Mouse (Mus musculus): ENCODE measurements around the gene Yars. TPM values are rescaled to one million over a fixed set of nuclear protein-coding genes. Genes with fewer than 3 reads are reported as not detected.

The Yars gene
- polyA plus RNA-seq, 1 experiment from 2014 or later = 102 TPM

DNA sequence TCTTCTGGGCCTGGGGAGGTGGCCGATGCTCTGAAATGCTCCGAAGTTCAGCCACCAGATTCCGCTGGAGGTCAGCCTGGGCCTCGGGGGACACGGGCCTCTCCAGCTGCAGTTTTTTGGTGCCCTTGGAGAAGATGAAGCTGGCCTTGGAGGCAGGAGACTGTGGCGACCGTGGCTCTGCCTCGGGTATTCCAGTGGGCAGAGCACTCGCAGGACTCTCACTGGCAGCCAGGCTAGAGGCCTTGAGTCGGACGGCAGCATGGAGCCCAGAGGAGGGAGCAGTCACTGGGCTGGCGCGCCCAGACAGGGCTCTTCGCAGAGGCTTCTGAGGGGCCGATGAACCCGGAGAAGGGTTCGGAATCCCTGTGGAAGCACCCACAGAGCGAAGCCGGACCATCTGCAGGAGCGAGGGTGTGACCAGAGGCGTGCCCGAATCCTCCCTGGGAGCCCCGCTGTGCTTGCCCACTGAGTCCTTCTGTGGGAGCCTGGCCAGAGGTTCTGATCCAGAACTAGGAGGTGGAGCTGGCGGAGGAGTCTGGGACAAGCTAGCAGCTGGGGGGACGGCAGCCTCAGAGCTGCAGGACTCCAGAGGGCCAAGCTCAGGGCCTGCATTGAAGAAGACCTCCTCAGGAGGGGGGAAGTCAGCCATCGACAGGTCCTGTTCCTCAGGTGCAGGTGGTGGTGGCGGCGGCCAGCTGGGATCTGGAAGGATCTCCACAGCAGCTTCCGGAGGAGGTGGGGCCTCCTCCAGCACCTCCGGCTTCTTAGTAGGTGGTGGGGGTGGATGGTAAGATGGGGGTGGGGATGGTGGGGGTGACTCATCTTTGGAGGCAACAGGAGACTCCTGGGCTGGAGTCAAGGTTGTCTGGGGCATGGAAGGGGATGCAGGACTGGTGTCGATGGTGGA lies 32.7 kb downstream of the Yars start:
- ATAC-seq (ENCODE audit: low FRiP score) (no peak), DNase-seq (ENCODE audit: low spot score) (no peak)
- no peak overlapping the region for H3K4me2 ChIP-seq (replicated peaks; ENCODE audit: low read depth, low read length)
- H3K9ac ChIP-seq (ENCODE audit: low read depth, low read length) = no peak overlapping the region
- WGBS = 60% methylated on average over 31 of the region's 31 CpGs
- H3K4me1 ChIP-seq (replicated peaks; ENCODE audit: control insufficient read depth, insufficient read depth, low read length) = peaks cover 20% of the 10 kb centered on the region
- H3K4me3 ChIP-seq (ENCODE audit: low read depth, low read length) = no peak overlapping the region
- no peaks in the 10 kb centered on the region for H3K9me3 ChIP-seq (ENCODE audit: control insufficient read depth, low read length)
- H3K36me3 ChIP-seq (ENCODE audit: control insufficient read depth, insufficient read depth, low read length) = peaks cover 9% of the 10 kb centered on the region; the same call in 1 of the 2 replicates
- peaks cover 4% of the 10 kb centered on the region; the same call in 1 of the 2 replicates for H3K27me3 ChIP-seq (ENCODE audit: control insufficient read depth, insufficient read depth, low read length)
- no peak overlapping the region for H3K27ac ChIP-seq (ENCODE audit: low read depth, low read length)

DNA sequence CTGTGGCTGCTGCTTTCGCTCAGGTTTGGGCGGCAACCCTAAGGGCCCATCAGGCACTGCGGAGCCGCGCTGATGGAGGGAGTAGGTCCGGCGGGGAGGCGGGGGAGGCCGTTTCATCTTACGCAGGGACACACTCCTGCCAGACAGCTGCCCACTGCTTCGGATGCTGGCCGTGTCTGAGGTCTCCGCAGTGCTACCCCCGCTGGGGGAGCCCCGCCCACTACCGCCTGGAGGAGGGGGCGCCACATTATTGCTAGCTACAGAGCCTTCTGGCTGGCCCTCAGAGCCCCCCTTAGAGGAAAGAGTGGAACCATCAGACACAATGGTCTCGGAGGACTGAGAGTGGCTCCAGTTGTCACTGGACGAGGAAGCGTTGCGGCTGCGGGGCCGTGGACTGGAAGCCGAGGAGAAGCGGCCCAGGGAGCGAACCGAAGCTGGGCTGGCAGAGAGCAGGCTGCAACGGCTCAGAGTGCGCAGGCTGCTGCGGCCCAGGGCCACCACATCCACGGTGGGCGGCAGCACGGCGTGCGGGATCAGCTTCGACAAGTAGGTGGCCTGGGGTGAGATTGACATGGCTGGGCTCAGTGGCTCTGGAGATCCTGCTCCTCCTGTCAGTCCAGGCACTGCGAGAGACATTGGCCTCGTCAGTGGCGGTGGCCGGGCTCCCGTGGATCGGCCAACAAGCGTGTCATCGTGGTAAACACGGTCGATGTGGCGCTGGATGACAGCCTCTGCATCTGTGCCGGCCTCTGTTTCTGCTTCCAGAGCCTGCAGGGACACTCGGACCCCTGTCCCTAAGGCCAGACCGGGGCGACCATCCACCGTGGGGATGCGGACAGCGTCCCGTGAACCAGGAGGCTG lies 34.1 kb downstream of the Yars start:
- H3K27ac ChIP-seq (ENCODE audit: low read depth, low read length) = peak overlapping the region; percentile 51
- 22% methylated on average over 54 of the region's 55 CpGs for WGBS
- H3K9me3 ChIP-seq (ENCODE audit: control insufficient read depth, low read length) = no peaks in the 10 kb centered on the region
- H3K4me1 ChIP-seq (replicated peaks; ENCODE audit: control insufficient read depth, insufficient read depth, low read length) = peaks cover 29% of the 10 kb centered on the region
- peaks cover 6% of the 10 kb centered on the region; the same call in 1 of the 2 replicates for H3K36me3 ChIP-seq (ENCODE audit: control insufficient read depth, insufficient read depth, low read length)
- H3K4me2 ChIP-seq (replicated peaks; ENCODE audit: low read depth, low read length) = peak overlapping the region; percentile 63
- DNase-seq (ENCODE audit: low spot score) (peak; percentile 63), ATAC-seq (ENCODE audit: low FRiP score) (peak; percentile 73)
- peak overlapping the region; percentile 22 for H3K4me3 ChIP-seq (ENCODE audit: low read depth, low read length)
- peaks cover 4% of the 10 kb centered on the region; the same call in 1 of the 2 replicates for H3K27me3 ChIP-seq (ENCODE audit: control insufficient read depth, insufficient read depth, low read length)
- H3K9ac ChIP-seq (ENCODE audit: low read depth, low read length) = peak overlapping the region; percentile 52

- Histone ChIP-seq H3K9ac (ENCODE audit: low read depth, low read length) (no peak overlapping the region), H3K9me3 (ENCODE audit: control insufficient read depth, low read length) (no peaks in the 10 kb centered on the region), H3K27me3 (ENCODE audit: control insufficient read depth, insufficient read depth, low read length) (peaks cover 4% of the 10 kb centered on the region; the same call in 1 of the 2 replicates), H3K36me3 (ENCODE audit: control insufficient read depth, insufficient read depth, low read length) (no peaks in the 10 kb centered on the region), H3K4me1 (replicated peaks; ENCODE audit: control insufficient read depth, insufficient read depth, low read length) (peaks cover 29% of the 10 kb centered on the region), H3K27ac (ENCODE audit: low read depth, low read length) (no peak overlapping the region), H3K4me3 (ENCODE audit: low read depth, low read length) (no peak overlapping the region), H3K4me2 (replicated peaks; ENCODE audit: low read depth, low read length) (no peak overlapping the region)
- DNase-seq (ENCODE audit: low spot score) (no peak), ATAC-seq (ENCODE audit: low FRiP score) (no peak)
- 96% methylated on average over 12 of the region's 12 CpGs for WGBS
Observed at GRCm38 (mm10) chr4:129225315-129225714, 35.8 kb downstream of the Yars start.

- H3K27me3 ChIP-seq (ENCODE audit: control insufficient read depth, insufficient read depth, low read length) = peaks cover 4% of the 10 kb centered on the region; the same call in 1 of the 2 replicates
- peak overlapping the region; percentile 35; the same call in 1 of the 2 replicates for H3K4me3 ChIP-seq (ENCODE audit: low read depth, low read length)
- no peaks in the 10 kb centered on the region for H3K9me3 ChIP-seq (ENCODE audit: control insufficient read depth, low read length)
- peak overlapping the region; percentile 70; the same call in 1 of the 2 replicates for H3K9ac ChIP-seq (ENCODE audit: low read depth, low read length)
- H3K36me3 ChIP-seq (ENCODE audit: control insufficient read depth, insufficient read depth, low read length) = no peaks in the 10 kb centered on the region
- H3K4me1 ChIP-seq (replicated peaks; ENCODE audit: control insufficient read depth, insufficient read depth, low read length) = peaks cover 29% of the 10 kb centered on the region
- peak overlapping the region; percentile 40 for H3K4me2 ChIP-seq (replicated peaks; ENCODE audit: low read depth, low read length)
- DNase-seq (ENCODE audit: low spot score) (peak; percentile 22), ATAC-seq (ENCODE audit: low FRiP score) (no peak)
- WGBS = 38% methylated on average over 5 of the region's 5 CpGs
- no peak overlapping the region for H3K27ac ChIP-seq (ENCODE audit: low read depth, low read length)
Observed at GRCm38 (mm10) chr4:129226441-129226963, 36.9 kb downstream of the Yars start.

GRCm38 (mm10) chr4:129227170-129227984 lies 37.8 kb downstream of the Yars start:
- H3K27ac ChIP-seq (ENCODE audit: low read depth, low read length) = peak overlapping the region; percentile 52
- no peaks in the 10 kb centered on the region for H3K9me3 ChIP-seq (ENCODE audit: control insufficient read depth, low read length)
- H3K27me3 ChIP-seq (ENCODE audit: control insufficient read depth, insufficient read depth, low read length) = peaks cover 4% of the 10 kb centered on the region; the same call in 1 of the 2 replicates
- peaks cover 29% of the 10 kb centered on the region for H3K4me1 ChIP-seq (replicated peaks; ENCODE audit: control insufficient read depth, insufficient read depth, low read length)
- H3K4me2 ChIP-seq (replicated peaks; ENCODE audit: low read depth, low read length) = peak overlapping the region; percentile 40
- DNase-seq (ENCODE audit: low spot score) = no peak
- ATAC-seq (ENCODE audit: low FRiP score) = no peak
- H3K9ac ChIP-seq (ENCODE audit: low read depth, low read length) = peak overlapping the region; percentile 70
- H3K4me3 ChIP-seq (ENCODE audit: low read depth, low read length) = peak overlapping the region; percentile 35
- H3K36me3 ChIP-seq (ENCODE audit: control insufficient read depth, insufficient read depth, low read length) = no peaks in the 10 kb centered on the region
- WGBS = 10% methylated on average over 22 of the region's 22 CpGs

DNA sequence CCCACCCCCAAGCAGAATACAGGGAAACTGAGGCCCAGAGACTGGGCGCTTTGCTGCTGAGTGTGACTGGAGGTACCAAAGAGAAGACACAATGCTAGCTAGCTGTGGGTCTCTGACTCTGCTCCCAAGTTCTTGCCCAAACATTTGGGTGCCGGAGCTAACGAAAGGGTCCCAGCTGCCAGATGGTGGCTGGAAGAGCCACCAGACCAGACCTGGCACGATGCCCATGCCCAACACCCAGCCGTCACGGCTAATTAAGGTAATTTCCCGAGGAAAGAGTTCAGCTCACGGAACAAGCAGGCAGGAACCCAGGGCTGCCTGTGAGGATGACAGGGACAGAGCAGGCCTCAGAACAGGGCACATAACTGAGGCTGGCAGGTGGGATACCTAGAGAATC lies 38.4 kb downstream of the Yars start:
- DNase-seq (ENCODE audit: low spot score) = no peak
- peak overlapping the region; percentile 35 for H3K4me3 ChIP-seq (ENCODE audit: low read depth, low read length)
- peaks cover 27% of the 10 kb centered on the region for H3K4me1 ChIP-seq (replicated peaks; ENCODE audit: control insufficient read depth, insufficient read depth, low read length)
- H3K27me3 ChIP-seq (ENCODE audit: control insufficient read depth, insufficient read depth, low read length) = peaks cover 4% of the 10 kb centered on the region; the same call in 1 of the 2 replicates
- no peak for ATAC-seq (ENCODE audit: low FRiP score)
- H3K9me3 ChIP-seq (ENCODE audit: control insufficient read depth, low read length) = no peaks in the 10 kb centered on the region
- peak overlapping the region; percentile 70 for H3K9ac ChIP-seq (ENCODE audit: low read depth, low read length)
- WGBS = 34% methylated on average over 8 of the region's 8 CpGs
- H3K27ac ChIP-seq (ENCODE audit: low read depth, low read length) = no peak overlapping the region
- no peaks in the 10 kb centered on the region for H3K36me3 ChIP-seq (ENCODE audit: control insufficient read depth, insufficient read depth, low read length)
- peak overlapping the region; percentile 40; the same call in 1 of the 2 replicates for H3K4me2 ChIP-seq (replicated peaks; ENCODE audit: low read depth, low read length)

DNA sequence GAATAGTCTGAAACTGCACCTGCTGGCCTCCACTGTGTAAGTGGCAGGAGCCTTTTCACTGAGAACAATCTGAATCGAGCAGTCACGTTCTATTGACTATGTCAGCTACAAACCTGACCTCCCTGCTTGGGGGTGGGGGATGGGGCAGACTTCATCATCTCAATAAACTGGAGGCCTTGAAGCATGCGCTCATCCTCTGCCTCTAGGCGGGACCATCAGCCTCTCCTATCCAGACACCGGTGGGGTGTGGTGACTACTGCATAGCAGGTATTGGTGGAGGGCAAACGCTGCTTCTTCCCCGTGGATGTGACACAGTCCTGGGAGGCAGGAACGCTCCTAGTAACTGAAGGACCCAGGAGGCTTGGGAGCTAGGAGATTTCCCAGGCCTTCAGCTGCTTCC lies 41.4 kb downstream of the Yars start:
- Histone ChIP-seq H3K27me3 (ENCODE audit: control insufficient read depth, insufficient read depth, low read length) (peaks cover 2% of the 10 kb centered on the region; the same call in 1 of the 2 replicates), H3K4me3 (ENCODE audit: low read depth, low read length) (no peak overlapping the region), H3K36me3 (ENCODE audit: control insufficient read depth, insufficient read depth, low read length) (no peaks in the 10 kb centered on the region), H3K27ac (ENCODE audit: low read depth, low read length) (no peak overlapping the region), H3K9ac (ENCODE audit: low read depth, low read length) (no peak overlapping the region), H3K4me1 (replicated peaks; ENCODE audit: control insufficient read depth, insufficient read depth, low read length) (peaks cover 19% of the 10 kb centered on the region), H3K9me3 (ENCODE audit: control insufficient read depth, low read length) (no peaks in the 10 kb centered on the region), H3K4me2 (replicated peaks; ENCODE audit: low read depth, low read length) (no peak overlapping the region)
- ATAC-seq (ENCODE audit: low FRiP score) (no peak), DNase-seq (ENCODE audit: low spot score) (no peak)
- 61% methylated on average over 8 of the region's 8 CpGs for WGBS

Measured in hindbrain, embryonic 11.5 days (tissue).